Mouse (Mus musculus): Measurements from ENCODE around the gene Tnnt3.

Tnnt3 gene

DNA sequence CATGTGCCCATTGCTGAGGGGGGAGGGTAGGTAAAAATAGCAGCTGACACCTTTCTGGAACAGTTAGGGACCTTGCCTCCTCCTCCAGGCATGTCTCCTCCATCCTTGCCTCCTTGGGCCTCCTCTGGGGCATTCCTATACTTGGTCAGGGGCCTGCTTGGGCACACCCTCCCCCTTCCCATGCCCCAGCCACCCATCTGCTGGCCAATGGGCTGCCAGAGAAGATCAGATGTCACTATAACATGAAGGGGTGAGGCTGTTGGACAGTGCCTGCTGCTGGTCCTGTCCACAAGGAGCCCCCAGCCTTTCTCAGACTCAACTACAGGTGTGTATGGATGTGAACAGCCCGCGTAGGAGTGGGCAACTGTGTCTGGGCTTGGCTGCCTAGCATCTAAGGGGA, at the start of gene Tnnt3:
TSS of gene Tnnt3 (plus strand) at position 262 of the 400 bp plus-strand sequence.
- no peak for DNase-seq

DNA sequence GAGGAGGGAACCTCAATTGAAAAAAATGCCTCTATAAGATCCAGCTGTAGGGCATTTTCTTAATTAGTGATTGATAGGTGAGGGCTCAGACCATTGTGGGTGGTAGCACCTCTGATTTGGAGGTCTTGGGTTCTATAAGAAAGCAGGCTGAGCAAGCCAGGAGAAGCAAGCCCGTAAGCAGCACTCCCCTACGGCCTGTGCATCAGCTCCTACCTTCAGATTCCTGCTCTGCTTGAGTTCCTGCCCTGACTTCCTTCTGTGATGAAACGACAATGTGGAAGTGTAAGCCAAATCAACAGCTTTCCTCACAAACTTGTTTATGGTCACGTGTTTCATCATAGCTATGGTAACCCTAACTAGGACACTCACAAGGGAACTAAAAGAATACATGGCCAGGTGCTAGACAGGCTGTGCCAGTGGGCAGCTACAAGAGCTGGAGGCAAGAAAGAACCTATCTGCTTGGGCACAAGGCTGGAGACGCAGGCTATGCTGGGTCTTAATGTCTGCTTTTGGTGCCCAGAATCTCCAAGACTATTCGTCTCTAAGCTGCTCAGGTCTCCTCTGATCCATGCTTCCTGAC, 49.5 kb upstream of the Tnnt3 start:
- no peak for DNase-seq

DNA sequence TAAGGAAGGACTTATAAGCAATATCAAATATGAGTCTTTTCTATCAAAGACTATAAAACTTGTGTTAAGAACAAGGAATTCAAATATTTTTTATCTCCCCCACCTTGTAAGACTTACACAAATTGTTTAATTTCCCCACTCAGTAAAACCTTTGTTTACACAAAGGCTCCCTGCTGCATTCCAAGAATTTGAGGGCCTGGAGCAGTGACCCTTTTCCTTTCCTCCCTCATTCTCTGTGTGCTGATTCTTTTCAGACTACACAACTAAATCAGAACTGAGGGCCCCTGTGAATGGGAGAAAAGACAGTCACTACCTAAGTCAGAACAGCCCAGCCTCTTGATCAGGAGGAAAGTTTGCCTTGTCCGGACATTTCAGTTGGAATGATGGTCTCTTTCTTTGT, 43.9 kb upstream of the Tnnt3 start:
- DNase-seq = no peak

DNA sequence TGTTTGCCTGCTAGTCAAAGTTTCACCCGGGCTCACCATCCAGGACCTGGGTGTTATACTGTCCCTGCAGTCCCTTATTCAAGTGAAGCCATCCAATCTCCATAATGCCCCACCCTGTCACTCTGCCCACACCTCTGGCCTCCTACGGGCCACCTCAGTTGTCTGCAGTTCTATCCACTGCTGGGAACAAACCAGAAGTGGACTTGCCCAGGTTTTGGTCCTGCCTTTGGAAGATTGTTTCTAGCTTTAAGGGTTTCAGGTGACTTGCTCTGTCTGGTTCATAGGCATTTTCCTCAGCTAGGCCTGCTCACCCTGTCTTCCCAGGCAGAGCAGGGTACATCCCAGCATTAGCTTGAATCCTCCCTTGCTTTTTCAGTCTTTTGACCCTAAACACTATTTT, 43.4 kb upstream of the Tnnt3 start:
- no peak for DNase-seq

DNA sequence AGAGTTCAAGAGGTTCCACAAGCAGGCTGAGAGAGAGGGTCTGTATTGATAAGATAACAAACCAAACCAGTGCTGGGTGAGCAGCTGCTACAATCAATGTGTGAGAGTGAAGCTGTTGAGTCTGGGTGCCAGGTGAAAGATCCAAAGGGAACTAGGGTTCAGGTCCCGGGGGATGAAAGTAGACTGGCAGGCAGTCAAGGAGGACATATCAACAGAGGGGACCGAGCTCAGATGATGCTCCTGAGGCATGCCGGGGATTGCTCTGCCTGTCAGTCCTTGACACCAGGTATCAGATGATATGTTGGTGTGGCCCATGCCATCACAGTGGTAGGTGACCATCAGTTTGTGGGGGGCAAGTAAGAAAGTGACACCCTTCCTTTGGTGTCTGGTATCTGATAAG, 41.8 kb upstream of the Tnnt3 start:
- DNase-seq = no peak

DNA sequence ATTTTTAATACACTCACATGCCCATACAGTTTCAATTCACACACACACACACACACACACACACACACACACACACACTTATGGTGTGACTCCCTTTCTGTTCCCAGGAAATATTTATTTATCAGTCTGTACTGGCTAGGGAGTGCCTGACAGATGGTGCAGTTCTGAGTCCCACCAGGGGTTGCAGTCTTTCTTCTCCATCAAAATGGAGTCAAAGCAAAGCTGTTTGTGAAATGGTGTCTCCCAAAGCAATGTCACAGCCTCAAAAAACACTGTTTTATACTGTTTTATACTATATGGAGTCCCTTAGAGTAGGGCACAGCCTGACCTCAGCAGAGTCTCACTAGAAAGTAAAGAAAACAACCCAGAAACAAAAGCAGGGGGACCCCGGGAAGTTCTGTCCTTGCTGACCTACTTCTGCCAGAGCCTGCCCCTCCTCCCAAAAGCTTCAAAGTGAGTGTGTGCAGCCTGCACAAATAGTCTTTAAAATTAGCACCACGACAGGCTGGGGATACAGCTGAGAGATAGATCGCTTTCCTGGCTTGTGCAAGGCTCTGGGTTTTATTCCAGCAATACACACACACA, 41.3 kb upstream of the Tnnt3 start:
- DNase-seq = no peak

DNA sequence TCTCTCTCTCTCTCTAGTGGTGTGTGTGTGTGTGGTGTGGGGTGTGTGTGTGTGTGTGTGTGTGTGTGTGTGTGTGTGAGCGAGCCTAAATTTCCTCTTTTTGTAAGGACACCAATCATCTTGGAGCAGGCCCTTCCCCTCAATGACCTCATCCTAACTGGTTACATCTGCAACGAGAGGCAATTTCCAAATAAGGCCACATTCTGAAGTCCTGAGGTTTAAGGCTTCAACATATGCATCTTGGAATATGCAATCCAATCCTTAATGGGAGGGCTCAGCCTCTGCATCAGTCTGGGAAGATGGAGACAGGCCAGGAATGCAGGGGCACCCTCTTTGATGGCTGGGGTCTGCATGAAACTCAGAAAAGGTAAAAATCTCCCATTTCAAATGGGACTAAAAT, 40.6 kb upstream of the Tnnt3 start:
- DNase-seq = no peak

DNA sequence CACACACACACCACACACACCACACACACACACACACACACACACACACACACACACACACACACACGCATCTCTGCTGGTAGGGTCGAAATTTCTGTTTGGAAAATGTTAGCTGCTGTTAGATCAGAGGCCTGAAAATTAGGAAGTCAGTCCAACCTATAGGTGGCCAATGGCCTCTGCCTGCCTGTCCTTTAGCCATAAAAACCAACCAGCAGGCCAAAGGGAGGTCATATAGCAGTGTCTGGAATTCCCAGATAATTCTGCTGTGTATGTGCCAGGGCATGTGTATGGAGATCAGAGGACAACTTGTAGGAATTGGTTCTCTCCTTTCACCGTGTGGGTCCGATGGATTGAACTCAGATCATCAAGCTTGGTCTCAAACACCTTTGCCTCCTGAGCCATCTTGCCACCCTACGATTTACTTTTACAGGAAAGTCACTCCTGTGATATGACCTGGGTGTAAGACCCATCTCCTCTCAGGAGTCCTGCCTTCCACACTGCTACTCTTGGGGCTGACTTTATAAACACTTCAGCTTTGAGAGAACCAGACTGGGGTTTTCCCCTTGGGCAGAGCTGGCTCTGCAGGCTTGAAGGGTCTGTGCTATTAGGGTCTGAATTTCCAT, 39.8 kb upstream of the Tnnt3 start:
- DNase-seq = no peak

DNA sequence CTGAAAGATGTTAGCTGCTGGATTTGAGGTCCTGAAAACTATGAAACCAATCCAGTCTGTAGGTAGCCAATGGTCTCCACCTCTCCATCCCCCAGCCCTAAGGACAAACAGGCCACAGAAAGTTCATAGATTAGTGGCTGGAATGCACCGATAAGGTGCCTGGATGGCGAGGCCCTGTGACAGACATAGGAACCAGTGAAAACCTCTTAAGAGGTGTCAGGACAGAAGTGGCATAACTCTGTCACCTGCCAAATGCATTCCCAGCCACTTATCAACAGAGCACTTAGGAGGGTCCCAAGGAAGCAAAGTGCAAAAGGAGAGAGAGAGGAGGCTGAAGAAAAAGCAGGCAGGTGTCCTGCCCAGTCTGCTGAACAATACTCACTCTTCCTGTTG, 39.3 kb upstream of the Tnnt3 start:
- DNase-seq = no peak

DNA sequence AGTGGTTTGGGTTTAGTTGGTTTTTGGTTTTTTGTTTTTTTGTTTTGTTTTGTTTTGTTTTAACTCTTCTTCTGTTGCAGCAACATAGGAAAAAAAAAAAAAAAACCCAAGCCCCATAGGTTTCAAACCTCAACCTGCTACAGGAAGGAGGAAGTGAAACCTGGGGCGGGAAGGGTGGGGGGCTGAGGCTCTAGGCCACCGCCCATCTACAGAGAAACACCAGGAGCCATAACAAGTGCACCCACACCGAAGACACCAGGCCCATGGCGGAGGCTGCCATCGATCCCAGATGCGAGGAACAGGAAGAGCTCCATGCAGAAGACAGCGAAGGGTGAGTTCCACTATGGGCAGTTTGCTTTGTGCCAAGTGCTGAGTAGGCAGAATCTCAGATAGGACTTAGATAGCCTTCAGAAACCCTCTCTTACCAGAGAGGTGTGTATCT, 38.0 kb upstream of the Tnnt3 start, which contains the start of gene Lsp1:
TSS of gene Lsp1 (plus strand) at position 174 of the 442 bp plus-strand sequence.
- no peak for DNase-seq

DNA sequence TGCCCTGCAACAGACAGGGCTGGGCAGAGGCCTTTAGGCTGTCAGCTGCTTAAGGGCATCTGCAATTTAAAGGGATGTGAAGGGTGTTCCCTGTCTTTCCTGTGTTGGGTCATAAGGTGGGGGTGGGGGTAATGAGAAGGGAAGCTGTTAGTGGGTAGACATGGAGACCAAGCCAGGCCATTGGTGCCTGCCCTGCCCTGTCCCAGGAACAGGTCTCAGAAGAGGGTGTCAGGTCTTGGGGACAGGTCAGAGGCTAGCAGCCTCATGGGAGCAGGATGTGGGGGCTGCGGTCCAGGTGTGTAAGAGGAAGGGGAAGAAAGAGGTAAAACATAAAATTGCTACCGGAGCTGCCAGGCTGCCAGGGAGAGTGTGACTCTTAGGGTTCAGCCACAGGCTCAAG, 37.2 kb upstream of the Tnnt3 start:
- DNase-seq = no peak

DNA sequence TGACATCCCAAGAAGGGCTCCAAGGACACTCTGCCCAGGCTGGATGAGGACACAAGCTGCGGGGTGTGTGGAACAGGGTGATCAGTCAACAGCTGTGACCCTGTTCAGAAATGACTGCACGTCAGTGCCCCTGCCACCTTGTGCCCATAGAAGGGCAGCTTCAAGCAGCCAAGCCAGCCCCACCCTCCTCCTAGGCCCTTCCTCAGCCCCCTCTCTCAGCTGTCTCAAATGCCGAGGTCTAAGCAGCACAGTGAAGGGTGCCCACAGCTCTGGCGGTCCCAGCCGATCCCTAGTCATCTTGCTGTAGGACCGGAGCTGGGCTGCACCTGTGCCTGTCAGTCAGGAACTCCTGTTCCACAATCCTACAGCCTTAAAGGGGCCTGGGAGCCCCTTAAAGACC, 36.4 kb upstream of the Tnnt3 start:
- no peak for DNase-seq

DNA sequence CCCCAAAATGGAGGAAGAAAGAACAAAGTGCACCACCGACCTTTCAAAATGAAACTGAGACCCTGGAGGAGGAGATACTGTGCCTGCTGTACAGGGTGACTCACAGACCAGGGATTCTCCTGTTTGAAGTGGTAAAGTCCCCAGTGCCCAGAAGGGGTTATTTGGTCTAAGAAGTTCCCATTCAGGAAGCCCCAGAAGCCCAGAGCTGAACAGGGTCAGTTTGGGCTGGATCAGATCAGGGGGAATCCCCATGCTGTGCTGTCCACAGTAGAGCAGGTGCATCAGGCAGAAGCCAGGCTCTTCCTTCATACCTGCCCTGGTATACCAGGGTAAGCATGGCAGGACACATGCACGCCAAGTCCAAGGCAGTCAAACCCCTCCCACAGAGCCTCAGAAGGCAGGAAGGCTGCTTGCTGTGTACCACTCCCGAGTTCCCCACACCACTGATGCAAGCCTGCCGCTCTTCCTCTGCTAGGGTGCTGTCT, 36.0 kb upstream of the Tnnt3 start:
- DNase-seq = no peak

DNA sequence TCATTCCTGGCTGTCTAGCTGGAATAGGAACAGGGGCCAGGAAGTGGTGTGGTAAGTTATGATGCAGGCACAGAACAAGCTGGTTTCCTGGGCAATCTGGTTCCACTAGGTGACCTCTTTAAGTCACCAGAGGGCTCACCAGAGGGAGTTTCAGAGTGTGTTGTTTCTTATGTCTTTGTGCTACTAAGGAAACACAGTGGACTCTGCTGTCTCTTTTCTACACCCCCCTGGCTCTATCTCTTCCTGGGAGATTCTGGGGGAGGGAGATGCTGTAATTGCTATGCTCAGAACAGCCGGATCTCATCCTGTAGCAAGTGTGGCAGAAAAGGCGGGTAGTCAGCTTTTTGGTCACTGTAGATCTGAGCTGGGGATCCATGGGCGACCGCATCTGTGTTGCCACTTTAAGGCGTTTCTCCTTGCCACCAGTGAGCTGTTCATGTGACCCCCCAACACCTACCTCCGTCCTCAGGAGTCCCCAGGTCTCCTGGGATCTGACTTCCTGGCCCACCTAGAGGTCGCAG, 28.4 kb upstream of the Tnnt3 start:
- DNase-seq = no peak

DNA sequence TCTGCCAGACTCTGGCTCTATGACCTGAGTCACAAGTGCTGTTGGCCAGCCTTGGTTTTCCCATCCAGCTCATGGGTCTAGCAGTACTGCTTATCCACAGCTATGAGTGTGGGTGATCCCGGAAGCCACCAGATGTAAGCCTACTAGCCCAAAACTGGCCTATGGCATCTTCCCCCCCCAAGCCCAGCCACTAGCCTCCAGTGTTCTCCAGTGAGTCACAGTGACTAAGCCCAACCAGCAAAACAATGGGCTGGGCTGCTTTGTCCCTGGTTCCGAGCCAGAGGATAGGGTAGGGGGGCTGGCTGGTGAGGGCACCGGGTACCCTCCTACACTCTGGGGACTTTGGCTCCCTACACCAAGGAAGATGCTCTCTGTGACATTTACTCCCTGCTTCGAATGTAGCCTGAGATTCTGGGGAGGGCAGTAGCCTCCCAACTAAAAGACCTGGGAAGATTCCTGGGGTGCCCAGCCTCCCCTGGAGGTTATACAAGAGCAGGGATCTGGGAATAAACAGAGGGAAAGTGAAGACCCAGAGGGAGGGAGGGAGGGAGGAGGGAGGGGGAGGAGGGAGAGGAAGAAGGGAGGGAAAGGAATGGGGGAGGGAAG, 27.7 kb upstream of the Tnnt3 start:
- DNase-seq = no peak

DNA sequence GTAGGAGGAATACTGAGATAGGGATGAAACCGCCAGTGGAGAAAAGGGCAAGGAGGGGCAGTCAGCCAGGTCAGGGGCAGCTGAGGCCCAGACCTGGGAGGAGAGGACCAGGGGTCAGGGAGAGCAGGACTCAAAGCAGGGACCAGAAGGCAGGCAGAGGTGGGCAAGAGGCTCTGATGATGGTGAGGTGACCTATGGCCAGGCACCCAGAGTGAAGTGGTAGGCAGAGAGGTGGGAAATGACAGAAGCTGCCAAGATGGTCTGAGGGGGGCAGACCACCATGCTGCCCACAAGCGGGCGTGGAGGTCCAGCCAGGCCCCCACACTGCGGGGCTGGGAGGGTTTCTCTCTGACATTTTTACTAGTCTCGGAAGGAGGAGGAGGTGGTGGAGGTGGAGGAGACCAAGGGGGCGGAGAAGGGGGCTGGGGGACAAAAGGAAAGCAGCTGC, 27.2 kb upstream of the Tnnt3 start:
- DNase-seq = no peak

DNA sequence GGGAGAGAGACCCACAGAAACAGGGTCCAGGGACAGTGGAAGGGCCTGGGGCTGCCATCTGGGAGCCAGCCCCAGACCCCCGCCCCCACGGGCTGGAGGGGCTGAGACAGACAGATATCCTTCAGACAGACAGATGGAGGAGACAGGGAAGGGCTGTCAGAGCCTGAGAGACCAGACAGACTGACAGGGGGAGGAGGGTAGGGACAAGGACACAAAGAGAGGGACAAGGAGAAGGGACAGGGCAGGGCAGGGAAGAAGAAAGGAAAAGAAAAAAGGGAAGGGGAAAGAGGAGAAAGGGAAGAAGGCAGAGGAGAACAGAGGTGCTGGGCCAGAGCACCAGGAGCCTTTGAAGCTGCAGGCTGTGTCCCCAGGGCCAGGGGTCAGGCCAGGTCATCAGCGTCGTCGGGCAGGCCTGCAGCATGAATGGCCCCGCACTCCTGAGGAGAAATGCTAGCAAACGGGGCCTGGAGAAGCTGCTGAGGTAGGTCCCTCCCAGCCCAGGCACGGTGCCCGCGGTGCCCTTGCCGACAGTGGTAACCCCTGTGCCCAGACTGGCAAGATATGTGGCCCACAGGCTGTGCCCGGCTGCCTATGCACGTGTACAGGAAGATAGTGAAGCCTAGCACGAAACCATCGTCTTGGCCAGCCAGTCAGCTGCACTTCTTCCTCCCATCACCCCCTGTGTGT, 26.6 kb upstream of the Tnnt3 start:
- no peak for DNase-seq

DNA sequence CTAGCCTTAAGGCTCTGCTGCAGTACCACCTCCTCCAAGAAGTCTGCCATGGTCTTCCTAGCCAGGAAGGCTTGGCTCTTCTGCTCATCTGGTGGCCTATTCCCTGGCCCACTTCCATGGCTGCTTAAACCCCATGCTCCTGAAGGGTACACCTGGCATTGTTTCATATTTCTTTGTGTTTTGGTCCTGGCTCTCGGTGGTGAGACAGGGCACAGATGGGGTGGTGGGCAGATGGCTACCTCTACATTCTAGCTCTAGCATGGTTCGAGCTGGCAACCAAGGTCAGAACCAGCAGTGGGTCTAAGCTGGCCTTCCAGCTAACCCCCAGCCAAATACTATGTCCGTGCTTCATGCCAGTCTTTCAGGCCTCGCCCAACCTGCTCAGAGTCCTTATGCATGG, 25.7 kb upstream of the Tnnt3 start:
- no peak for DNase-seq

DNA sequence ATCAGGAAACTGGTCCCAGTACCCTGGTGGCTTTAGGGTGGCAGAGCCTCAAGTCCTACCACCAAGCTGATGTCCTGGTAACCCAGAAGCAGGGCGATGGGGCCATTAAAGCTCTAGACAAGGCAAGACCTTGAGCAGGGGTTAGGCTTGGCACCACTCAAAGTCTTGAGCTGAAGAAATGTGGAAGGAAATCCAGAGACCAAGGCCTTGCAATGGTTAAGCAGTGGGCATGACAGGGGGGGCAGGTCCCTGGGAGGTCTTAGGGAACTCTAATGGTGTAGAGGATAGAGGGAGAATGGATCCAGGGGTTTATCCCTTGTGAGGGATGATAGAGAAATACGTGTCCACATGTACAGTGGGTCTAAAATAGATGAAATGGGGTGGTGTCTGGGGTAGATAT, 25.2 kb upstream of the Tnnt3 start:
- no peak for DNase-seq

DNA sequence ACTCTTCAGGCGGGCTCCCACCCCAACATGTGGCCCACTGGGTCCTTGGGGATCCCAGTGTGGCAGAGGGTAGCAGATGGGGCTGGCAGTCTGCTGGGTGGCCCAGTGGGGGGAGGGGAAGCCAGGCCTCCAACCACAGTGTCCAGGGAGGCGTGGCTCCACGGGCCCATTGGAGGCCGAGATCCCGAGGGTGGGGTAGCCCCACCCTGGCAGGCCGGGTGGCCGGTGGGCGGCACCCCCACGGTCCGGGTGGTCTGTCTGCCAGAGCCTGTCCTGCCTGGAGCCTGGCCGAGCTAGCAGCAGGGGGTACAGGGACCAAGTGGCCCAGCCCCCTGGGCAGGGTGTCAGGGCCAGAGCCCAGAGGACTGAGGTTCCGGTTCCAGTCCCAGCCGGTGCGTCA, 23.8 kb upstream of the Tnnt3 start:
- DNase-seq = no peak

DNA sequence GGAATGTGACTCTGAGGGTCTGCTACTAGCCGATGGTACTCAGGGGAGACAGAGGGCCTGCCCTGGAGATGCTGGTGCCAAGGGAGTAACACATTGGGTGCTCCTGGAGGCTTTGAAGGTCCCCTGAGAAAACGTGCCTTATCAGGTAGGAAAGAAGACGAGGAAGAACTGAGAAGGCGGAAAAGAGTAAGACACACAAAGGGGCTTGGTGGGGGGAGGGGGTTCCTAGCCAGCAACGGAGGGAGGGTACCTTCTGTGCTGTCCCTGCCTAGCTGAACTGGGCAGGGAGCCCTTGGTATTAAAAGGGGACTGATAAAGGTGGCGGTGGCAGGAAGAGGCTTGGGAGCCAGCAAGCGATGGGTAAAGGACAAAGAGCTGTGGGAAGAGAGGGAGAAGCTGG, 23.0 kb upstream of the Tnnt3 start:
- DNase-seq = no peak

DNA sequence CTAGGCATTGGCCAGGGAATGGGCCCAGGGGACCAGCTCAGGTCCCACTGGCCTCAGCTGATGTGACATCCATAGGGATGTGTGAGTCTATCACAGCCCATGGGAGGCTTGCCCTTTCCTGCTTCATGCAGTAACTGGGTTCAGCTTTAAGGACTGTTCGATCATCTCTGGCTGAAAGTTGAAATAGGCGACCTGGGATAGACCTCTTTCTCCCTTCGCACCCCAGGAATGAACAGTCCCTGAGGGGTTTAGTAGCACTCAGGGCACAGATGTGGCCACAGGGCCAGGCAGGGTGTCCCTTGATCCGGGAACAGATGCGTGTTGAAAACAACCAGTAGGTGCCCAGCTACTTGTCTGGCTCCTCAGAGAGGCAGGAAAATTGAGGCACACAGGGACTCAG, 22.4 kb upstream of the Tnnt3 start:
- DNase-seq = no peak

DNA sequence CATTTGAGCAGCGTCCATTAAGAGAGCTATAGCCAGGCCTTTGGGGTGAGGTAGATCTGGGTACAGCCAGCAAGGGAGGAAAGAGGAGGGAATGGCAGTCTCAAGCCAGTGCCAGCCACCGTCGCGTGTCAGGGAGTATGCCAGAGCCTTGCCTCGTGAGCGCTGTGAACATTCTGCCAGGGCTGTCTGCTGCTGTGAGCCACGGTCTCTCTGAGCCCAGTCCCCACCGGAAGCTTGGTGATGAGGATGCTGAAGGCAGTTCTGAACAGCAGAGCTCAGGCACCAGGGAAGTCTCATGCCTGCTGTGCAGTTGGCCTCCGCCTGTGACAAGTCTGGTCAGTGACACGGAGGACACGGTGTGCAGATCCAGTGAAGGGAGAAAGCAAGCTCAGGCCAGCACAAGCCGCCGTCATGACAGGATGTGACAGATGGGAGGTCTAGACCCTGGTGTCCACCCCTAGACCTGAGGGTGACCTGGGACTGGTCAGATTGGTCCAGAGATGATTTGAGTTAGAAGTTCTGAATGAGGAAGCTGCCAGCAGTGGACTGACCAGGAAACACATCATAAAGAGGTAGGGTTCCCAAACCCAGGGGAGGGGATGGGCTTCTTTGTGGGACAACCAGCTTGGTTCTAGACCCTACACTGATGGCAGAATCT, 21.7 kb upstream of the Tnnt3 start:
- no peak for DNase-seq
